Mouse (Mus musculus) MEL (cell line): ENCODE measurements at regions not wholly inside any gene's neighbourhood (a gene's known extent, or its start where the extent isn't known, plus 50 kb on each side); places are given as distances from the start of the nearest gene placed in this dataset.
A peak's percentile ranks its signal among the peaks of the same experiment; 100 is the strongest.
"Not testable (repeated sequence)": the region's sequence is repeated elsewhere in the genome, so short reads cannot be mapped to it uniquely, and the experiment has no call there.

ENCODE experiments used
- DNase-seq: peaks from one replicate; pipeline ENCODE4 v3.0.0; 2011; ENCODE audit warnings: low read depth, low spot score
- H3K27ac ChIP-seq: 2 replicates; pipeline ENCODE4 v1.5.1; 2012; ENCODE audit warnings: low read depth, mild to moderate bottlenecking, control low read depth, low read length, moderate library complexity; ENCODE audit not compliant: control insufficient read depth
- H3K27me3 ChIP-seq, 2 experiments: fragments of 150-350 bp in 1 of 2; sonication (generic) in 1 of 2; 2 replicates each; pipeline ENCODE4 v1.6.1; 2012; ENCODE audit warnings: low read length in 2 of 2, mild to moderate bottlenecking in 2 of 2, improper control_type of control experiment in 1 of 2, moderate library complexity in 1 of 2; ENCODE audit not compliant: insufficient read depth in 2 of 2, control insufficient read depth in 1 of 2
- H3K36me3 ChIP-seq, 2 experiments: 2 replicates each; pipeline ENCODE4 v1.6.1; 2012 to 2014; ENCODE audit warnings: low read length in 2 of 2, improper control_type of control experiment in 1 of 2, inconsistent platforms in 1 of 2, mild to moderate bottlenecking in 1 of 2; ENCODE audit not compliant: insufficient read depth in 2 of 2, control insufficient read depth in 1 of 2
- H3K4me1 ChIP-seq, 2 experiments: fragments of 150-350 bp in 1 of 2; sonication (generic) in 1 of 2; 2 replicates each; pipeline ENCODE4 v1.6.1; 2012; ENCODE audit warnings: low read length in 2 of 2, improper control_type of control experiment in 1 of 2, mild to moderate bottlenecking in 1 of 2; ENCODE audit not compliant: insufficient read depth in 2 of 2, control insufficient read depth in 1 of 2
- H3K4me3 ChIP-seq, 2 experiments: fragments of 150-350 bp in 1 of 2; sonication (generic) in 1 of 2; 2 replicates each; pipeline ENCODE4 v1.5.1; 2012; ENCODE audit warnings: low read depth in 2 of 2, low read length in 2 of 2, mild to moderate bottlenecking in 2 of 2, moderate library complexity in 2 of 2, control low read depth in 1 of 2, improper control_type of control experiment in 1 of 2; ENCODE audit not compliant: control insufficient read depth in 1 of 2, insufficient read depth in 1 of 2
- H3K79me2 ChIP-seq: 2 replicates; pipeline ENCODE4 v1.6.1; 2012; ENCODE audit warnings: mild to moderate bottlenecking, low read length, moderate library complexity; ENCODE audit not compliant: control insufficient read depth, poor library complexity, insufficient read depth
- H3K9ac ChIP-seq: 2 replicates; pipeline ENCODE4 v1.6.1; 2012; ENCODE audit warnings: low read depth, mild to moderate bottlenecking, control low read depth, low read length, moderate library complexity; ENCODE audit not compliant: control insufficient read depth, poor library complexity, severe bottlenecking
- H3K9me3 ChIP-seq: fragments of 150-350 bp; sonication (generic); replicated peaks from 2 replicates; pipeline ENCODE4 v1.6.1; 2012; ENCODE audit warnings: mild to moderate bottlenecking, low read length, improper control_type of control experiment, moderate library complexity; ENCODE audit not compliant: insufficient read depth
- BHLHE40 ChIP-seq: IDR thresholded peaks from 2 replicates; pipeline ENCODE4 v1.6.1; 2012; ENCODE audit warnings: low read depth, mild to moderate bottlenecking, inconsistent platforms, low read length, improper control_type of control experiment, borderline replicate concordance
- CHD1 ChIP-seq: IDR thresholded peaks from 2 replicates; pipeline ENCODE4 v1.6.1; 2012; ENCODE audit warnings: low read depth, mild to moderate bottlenecking, inconsistent platforms, low read length, improper control_type of control experiment
- CHD2 ChIP-seq: IDR thresholded peaks from 2 replicates; pipeline ENCODE4 v1.6.1; 2011; ENCODE audit warnings: low read length, improper control_type of control experiment
- ETS1 ChIP-seq: IDR thresholded peaks from 2 replicates; pipeline ENCODE4 v1.6.1; 2012; ENCODE audit warnings: low read depth, mild to moderate bottlenecking, inconsistent platforms, low read length, improper control_type of control experiment, moderate library complexity
- GATA1 ChIP-seq: IDR thresholded peaks from 2 replicates; pipeline ENCODE4 v1.6.1; 2011; ENCODE audit warnings: low read depth, low read length, improper control_type of control experiment
- JUND ChIP-seq: IDR thresholded peaks from 2 replicates; pipeline ENCODE4 v1.6.1; 2011; ENCODE audit warnings: low read depth, mild to moderate bottlenecking, improper control_type of control experiment, low read length
- MAX ChIP-seq: IDR thresholded peaks from 2 replicates; pipeline ENCODE4 v1.6.1; 2011; ENCODE audit warnings: low read length, improper control_type of control experiment
- MEF2A ChIP-seq: IDR thresholded peaks from 2 replicates; pipeline ENCODE4 v1.6.1; 2014; ENCODE audit warnings: low read depth, mild to moderate bottlenecking, inconsistent platforms, low read length, improper control_type of control experiment; ENCODE audit not compliant: poor library complexity, insufficient replicate concordance, severe bottlenecking; ENCODE audit errors: extremely low read depth
- MYB ChIP-seq: IDR thresholded peaks from 2 replicates; pipeline ENCODE4 v1.6.1; 2011; ENCODE audit warnings: mild to moderate bottlenecking, low read depth, low read length, improper control_type of control experiment
- NELFE ChIP-seq: IDR thresholded peaks from 2 replicates; pipeline ENCODE4 v1.6.1; 2011; ENCODE audit warnings: low read depth, low read length, improper control_type of control experiment
- NRF1 ChIP-seq: IDR thresholded peaks from 2 replicates; pipeline ENCODE4 v1.6.1; 2014; ENCODE audit warnings: low read depth, mild to moderate bottlenecking, inconsistent platforms, low read length, improper control_type of control experiment, moderate library complexity; ENCODE audit not compliant: poor library complexity, insufficient read depth, severe bottlenecking
- POLR2A ChIP-seq, 2 experiments: IDR thresholded peaks; 2 replicates each; pipeline ENCODE4 v1.6.1; 2011 to 2012; ENCODE audit warnings: low read length in 2 of 2, mild to moderate bottlenecking in 2 of 2, control low read depth in 1 of 2, improper control_type of control experiment in 1 of 2, low read depth in 1 of 2, moderate library complexity in 1 of 2; ENCODE audit not compliant: control insufficient read depth in 1 of 2, insufficient read depth in 1 of 2, poor library complexity in 1 of 2
- POLR2AphosphoS5 ChIP-seq: IDR thresholded peaks from 2 replicates; pipeline ENCODE4 v1.6.1; 2012; ENCODE audit warnings: low read depth, borderline replicate concordance, mild to moderate bottlenecking, inconsistent platforms, low read length, moderate library complexity, mixed read lengths
- SMC3 ChIP-seq: IDR thresholded peaks from 2 replicates; pipeline ENCODE4 v1.6.1; 2011; ENCODE audit warnings: low read depth, low read length, improper control_type of control experiment
- TBP ChIP-seq: IDR thresholded peaks from 2 replicates; pipeline ENCODE4 v1.8.0; 2011; ENCODE audit warnings: low read depth, low read length, improper control_type of control experiment
- UBTF ChIP-seq: IDR thresholded peaks from 2 replicates; pipeline ENCODE4 v1.6.1; 2012; ENCODE audit warnings: low read depth, mild to moderate bottlenecking, inconsistent platforms, low read length, improper control_type of control experiment, moderate library complexity, borderline replicate concordance; ENCODE audit not compliant: insufficient read depth
- ZMIZ1 ChIP-seq: IDR thresholded peaks from 2 replicates; pipeline ENCODE4 v1.6.1; 2012; ENCODE audit warnings: low read depth, mild to moderate bottlenecking, inconsistent platforms, low read length, improper control_type of control experiment, moderate library complexity

DNA sequence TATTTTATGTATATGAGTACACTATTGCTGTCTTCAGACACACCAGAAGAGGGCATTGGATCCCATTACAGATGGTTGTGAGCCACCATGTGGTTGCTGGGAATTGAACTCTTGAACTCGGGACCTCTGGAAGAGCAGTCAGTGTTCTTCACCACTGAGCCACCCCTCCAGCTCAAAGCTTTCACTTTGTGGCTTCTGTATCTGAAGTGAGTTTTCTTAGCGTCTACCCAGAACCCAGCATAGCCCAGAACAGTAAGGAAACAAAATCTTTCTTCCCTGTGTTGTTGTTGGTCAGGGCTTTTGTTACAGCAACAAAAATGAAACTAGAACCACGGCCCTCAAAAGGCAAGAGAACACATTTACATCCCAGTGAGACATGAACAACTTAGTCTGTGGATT, 66.5 kb upstream of the Cpm start:
- not testable (repeated sequence) for H3K9ac ChIP-seq, H3K4me1 ChIP-seq, H3K9me3 ChIP-seq, H3K79me2 ChIP-seq, H3K27me3 ChIP-seq, H3K36me3 ChIP-seq, DNase-seq, H3K27ac ChIP-seq, H3K4me3 ChIP-seq
- TF ChIP-seq TBP, result 0 out of 2 replicates have a peak, but pooled peaks have one; percentile 36

DNA sequence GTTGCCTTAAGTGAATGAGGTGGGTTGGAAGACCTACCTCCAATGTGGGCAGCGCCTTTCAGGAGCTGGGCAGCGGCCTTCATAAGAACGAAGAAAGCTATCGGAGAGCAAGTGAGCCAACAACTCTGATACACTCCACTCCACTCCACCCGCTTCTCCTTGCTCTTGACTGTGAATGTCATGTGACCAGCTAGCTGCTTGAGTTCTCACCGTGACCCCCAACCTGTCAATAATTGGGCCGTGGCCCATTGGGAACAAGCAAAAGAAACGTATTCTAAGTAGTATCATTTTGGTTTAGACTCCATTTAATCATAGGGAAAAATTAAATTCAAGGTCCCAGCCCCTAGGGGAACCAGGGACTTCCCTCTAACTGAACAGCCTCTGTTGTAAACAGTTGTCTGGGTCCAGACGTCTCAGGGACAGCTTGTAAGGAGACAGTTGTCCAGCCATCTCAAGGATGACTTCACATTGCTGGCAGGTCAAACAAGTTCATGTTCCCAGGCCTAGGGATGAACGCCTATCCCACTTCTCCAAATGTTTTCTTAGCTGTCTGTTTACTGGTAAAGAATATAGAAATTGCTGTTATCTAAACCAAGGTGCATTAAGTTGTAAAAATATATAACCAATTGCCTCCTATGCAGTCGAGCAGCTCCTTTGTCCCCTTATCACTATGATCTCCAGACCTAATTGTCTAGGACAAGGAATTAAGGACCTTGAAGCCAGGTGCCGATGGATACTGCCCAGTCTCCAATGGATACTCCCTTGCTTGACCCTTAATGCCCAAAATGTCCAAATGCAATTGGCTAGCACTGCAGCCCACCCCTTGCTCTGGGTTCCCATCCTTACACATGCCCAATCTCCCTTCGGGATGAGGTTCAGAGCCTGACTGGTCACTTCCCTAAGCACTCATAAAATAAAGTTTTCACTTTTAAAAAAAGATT, 67.1 kb upstream of the Cpm start:
- Histone ChIP-seq H3K36me3 (no peaks in the 10 kb centered on the region), H3K4me3 (no peak overlapping the region), H3K27me3 (no peaks in the 10 kb centered on the region), H3K4me1 (no peaks in the 10 kb centered on the region), H3K79me2 (no peaks in the 10 kb centered on the region), H3K27ac (no peak overlapping the region), H3K9me3 (no peaks in the 10 kb centered on the region), H3K9ac (no peak overlapping the region)
- no peak for DNase-seq
- TF ChIP-seq BHLHE40 (no peak), JUND (no peak), ETS1 (no peak), GATA1 (no peak), NRF1 (no peak), POLR2A (IDR thresholded peaks at IDR 0.05; ENCODE audit: control insufficient read depth in 1 of 2, insufficient read depth in 1 of 2, low read depth in 1 of 2, low read length in 2 of 2, poor library complexity in 1 of 2) (no peak), ZMIZ1 (no peak), MEF2A (no peak), MYB (no peak), POLR2AphosphoS5 (no peak), CHD1 (no peak), MAX (no peak), CHD2 (no peak), NELFE (no peak), UBTF (no peak), SMC3 (no peak)
